Mouse (Mus musculus) hematopoietic stem cell, adult 5-6 weeks (primary cell): ENCODE measurements around the gene Topors. TPM values are rescaled to one million over a fixed set of nuclear protein-coding genes. Genes with fewer than 3 reads are reported as not detected.

Experiments used
- ATAC-seq, 2 experiments: fragments of 125-278 bp in 1 of 2; replicated peaks in 1 of 2; 2 replicates each; pipeline ENCODE4 v1.8.0; 2016 to 2017; ENCODE audit warnings: inconsistent platforms in 2 of 2, mild to moderate bottlenecking in 2 of 2, moderate number of reproducible peaks in 2 of 2, low read depth in 1 of 2, moderate TSS enrichment in 1 of 2; ENCODE audit not compliant: low FRiP score in 2 of 2, poor library complexity in 2 of 2, severe bottlenecking in 2 of 2, insufficient read depth in 1 of 2, low TSS enrichment in 1 of 2
- total RNA-seq: library from RNA; stranded (forward); fragments of 172-1452, 232-1000 nt; gene quantifications from 2 replicates; pipeline ENCODE4 v1.2.3, GENCODE M21; 2017

Gene Topors
- total RNA-seq, 1 experiment from 2014 or later: 135 TPM

GRCm38 (mm10) chr4:40267681-40268080 lies 2.0 kb downstream of the Topors start:
- ATAC-seq: no peak

DNA sequence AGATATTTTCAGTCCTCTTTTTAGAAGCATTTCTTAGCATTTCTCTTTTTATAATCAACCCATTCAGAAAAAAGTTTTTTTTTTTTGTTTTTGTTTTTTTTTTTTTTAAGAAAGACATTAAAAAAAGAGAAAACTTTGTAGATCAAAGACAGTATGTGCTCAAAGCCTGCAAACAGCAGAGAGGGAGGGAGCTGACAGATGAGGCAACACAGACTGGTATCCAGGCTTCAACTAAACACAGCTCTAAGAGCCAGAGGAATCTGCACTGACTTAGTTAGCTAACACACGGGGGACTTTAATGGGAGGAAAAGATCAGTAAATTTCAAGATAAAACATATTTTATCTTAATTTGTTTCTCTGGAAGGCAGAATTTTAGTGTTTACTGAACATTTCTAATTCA lies 5.3 kb downstream of the Topors start:
- ATAC-seq: no peak

DNA sequence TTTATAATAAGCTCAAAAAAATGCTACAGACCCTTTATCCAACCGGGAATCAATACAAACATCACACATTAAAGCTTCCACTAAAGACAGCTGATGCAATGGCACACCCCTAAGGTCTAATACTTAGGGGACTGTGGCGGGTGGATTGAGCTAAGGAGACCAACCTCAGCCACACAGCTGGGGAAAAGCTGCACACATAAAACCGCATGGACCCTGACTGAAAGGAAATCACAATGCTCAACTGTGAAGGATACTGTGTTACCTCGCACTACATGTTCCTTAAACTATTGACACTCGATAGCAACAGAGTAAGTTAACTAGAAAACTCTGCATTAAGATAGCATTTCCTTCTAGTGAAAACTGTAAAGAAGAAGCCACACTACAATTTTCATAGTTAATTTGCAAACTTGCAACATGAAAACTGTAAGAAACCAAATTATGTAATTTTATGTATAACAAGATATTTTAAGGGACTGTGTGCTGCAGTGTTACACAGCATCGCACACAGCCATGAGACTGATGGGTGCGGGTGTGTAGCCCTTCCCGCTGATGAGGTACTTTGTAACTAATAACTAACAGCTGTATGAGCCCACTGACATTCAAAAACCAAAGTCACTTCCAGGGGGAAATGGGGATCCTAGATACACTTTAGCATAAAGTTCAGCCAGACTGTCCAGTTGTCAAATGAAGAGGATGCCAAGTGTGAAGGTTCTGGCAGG lies 15.1 kb downstream of the Topors start:
- no peak for ATAC-seq

GRCm38 (mm10) chr4:40253766-40254165 lies 15.9 kb downstream of the Topors start:
- ATAC-seq: no peak

DNA sequence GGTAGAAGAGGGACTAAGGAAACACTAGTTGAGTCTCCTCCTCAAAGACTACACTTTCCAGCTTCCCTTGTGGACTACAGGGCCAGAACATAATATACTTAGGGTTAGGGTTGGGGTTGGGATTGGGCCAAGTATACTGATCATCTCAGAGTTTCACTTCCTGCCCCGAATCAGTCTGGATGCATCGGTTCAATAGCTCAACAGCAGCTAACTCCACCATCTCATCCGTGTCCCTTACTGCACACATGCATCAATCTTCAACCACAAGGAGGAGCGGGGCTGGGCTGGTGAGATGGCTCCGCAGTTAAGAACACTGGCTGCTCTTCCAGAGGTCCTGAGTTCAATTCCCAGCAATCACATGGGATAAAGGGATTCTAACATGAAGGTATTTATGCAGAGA lies 18.7 kb downstream of the Topors start:
- ATAC-seq: no peak

GRCm38 (mm10) chr4:40244035-40244434 lies 25.6 kb downstream of the Topors start:
- peak; percentile 96 to 97 for ATAC-seq

DNA sequence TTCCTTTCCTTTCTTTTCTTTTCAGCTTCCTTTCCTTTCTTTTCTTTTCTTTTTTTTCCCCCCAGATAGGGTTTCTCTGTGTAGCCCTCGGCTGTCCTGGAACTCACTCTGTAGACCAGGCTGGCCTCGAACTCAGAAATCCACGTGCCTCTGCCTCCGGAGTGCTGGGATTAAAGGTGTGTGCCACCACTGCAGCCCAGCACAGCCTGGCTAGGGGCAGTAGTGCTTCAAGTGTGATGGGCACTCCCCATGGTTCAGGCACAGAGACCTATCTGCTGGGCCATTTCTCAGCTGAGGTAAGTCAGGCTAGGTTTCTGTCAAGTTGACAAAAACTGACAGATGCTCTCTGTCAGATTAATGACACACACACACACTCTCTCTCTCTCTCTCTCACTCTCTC lies 26.6 kb downstream of the Topors start:
- no peak for ATAC-seq

DNA sequence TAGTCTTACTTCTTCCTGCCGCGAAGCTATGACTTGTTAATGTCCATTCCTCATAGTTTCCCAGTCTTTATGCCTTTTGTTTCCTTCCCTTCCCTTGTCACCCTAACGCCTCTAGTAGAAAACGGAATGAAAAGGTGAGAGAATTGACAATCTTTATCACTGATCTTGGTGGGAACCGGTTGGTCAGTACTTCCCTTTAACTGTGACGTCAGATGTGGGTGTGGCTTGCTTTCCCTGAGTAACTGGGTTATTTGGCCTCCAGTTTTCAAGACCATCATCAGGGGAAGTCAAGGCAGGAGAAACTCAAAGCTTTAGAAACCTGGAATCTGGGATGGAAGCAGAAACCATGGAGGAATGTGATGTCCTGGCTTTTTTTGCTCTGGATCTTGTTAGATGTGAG lies 27.7 kb downstream of the Topors start:
- ATAC-seq: no peak

DNA sequence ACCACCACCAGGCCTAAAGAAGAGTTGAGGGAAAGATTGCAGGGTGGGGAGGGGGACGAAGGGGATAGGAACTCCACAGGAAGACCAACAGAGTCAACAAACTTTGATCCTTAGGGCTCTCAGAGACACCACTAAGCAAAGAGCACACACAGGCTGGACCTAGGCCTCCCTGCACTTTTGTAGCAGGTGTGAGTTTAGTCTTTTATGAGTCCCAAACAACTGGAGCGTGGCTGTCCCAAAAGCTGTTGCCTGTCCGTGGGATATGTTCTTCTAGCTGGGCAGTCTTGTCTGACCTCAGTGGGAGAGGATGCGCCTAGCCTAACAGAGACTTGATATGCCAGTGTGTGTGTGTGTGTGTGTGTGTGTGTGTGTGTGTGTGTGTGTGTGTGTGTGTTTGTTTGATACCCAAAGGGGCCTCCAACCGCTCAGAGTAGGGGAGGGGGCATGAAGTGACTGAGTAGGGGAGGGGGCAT lies 29.3 kb downstream of the Topors start:
- ATAC-seq: no peak

- peak; percentile 37 to 39 for ATAC-seq
Observed at GRCm38 (mm10) chr4:40239409-40240271, 30.0 kb downstream of the Topors start, which contains the start of gene Ddx58. Gene Ddx58, minus strand, starts transcription at chr4:40239828.

DNA sequence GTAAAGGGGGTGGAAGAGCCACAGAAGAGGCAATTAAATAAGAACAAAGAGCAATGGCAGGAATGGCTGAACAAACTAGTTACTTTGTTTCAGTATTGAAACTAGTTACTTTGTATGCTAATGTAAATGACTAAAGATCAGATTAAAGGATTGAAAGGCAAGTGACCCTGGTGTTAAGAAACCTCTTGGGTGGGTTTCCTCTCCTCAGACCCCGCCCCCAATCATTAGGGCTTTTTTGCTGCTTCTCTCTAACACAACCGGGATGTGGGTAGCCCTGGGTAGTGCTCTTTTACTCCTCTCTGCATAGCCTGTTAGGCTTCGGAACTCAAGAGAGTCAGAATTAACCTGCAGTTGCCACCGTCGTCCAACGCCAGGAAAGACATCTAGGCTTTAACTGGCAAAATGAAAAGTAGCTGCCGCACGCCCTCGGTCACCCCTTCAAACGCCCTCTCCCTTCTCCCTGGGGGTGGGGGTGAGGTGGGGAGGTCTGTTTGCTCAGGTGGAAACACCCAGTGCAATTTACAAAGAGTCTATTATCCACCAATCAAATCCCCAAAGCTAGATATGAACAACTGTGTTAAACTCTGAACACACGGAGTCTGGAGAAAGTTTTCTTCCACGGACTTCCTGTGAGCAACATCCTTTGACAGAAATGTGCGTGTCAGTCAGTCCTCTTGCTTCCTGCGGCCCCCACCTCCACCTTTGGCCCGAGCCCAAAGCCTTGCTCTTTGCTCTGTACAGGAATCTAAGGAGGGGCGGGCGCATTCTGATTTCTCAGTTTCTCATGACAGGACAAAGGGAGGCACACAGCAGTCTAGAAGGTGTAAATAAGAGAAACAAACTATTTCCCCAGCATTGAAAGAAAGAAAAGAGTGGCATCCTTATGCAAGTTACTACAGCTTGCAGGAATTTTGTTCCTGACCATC lies 30.9 kb downstream of the Topors start:
- ATAC-seq: peak; percentile 51 to 61

DNA sequence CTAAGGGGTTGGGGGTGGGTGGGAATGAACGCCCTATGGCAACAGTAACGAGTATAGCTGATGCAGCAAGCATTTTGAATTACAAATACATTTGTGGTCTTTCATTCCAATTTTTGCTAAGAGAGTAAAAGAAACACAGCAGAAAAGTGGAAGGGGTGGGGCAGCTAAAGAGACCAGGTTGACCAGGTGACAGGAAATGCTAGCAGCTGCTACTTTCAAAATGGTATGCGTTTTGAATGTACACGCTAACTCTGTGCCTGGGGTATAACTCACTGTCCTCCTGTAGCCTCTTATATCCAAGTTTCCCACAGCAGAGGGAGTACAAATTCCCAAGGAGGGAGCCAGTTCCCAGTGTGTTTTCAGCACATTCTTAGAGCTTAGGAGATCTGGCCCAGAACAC lies 32.8 kb downstream of the Topors start:
- ATAC-seq: no peak

- no peak for ATAC-seq
Observed at GRCm38 (mm10) chr4:40234256-40234655, 35.4 kb downstream of the Topors start.

DNA sequence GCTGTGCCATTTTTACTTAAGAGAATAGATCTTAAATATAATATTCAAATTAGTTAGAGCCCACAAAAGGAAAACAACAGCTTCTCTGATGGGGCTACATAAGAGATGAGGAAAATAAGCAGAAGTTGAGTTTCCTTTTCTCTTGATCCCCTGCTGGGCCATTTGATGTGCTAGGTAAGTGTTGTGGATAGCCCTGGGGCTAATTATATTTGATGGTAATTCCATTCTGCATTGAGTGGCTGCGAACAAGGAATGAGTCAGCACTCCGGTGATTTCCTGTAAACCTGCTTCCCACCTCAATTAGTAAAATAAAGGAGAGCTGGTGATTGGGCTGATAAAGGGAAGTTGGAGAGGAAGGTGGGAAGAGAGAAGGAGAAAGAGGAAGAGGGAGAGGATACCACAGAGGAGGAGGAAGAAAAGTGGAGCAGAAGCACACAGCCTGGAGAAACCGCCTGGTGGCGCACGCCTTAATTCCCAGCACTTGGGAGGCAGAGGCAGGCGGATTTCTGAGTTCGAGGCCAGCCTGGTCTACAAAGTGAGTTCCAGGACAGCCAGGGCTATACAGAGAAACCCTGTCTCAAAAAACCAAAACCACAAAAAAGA lies 36.5 kb downstream of the Topors start:
- peak; percentile 71 to 86 for ATAC-seq

DNA sequence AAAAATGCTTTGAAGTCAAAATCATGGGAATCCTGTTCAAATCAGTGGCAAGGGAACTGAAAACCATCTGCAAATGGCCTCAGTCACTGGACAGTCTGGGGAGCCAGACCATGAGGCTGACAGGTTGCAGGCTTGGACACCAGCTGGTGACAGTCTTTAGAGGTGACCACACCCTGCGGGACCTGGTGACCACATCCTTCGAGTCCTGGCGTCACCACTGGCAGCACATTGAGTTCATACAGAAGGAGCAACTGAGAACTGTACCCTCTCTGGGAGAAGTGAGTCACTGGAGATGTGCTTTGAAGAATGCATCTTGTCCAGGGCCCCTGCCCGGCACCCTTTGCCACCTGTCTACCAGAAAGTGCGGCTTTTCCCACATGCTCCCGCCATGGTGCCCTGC lies 39.9 kb downstream of the Topors start:
- no peak for ATAC-seq

DNA sequence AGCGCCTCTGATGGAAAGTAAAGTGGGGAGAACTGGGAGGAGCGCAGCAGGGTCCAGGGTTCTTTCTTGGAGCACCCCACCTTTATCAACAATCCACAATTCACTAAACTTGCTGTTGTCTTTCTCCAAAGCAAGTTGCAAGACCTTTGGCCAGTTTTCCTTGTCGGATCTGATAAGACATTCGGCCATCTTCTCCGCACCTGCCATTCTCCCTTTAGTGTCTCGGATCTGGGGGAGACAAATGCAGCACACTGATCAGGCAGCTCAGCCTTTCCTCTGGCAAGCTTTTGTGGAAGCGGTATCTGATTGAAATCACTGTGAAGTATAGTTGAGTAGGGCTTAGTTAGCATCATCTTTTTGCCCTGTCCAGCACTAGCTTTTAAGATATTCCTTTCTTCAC lies 41.8 kb downstream of the Topors start:
- ATAC-seq: no peak

GRCm38 (mm10) chr4:40227131-40227530 lies 42.5 kb downstream of the Topors start:
- no peak for ATAC-seq
